In genomic region chr17:30006877-30007276, GRCm38 (mm10) we compare ENCODE assay signal across 9 mouse cellular contexts. TPM values are rescaled to one million over a fixed set of nuclear protein-coding genes. Genes with fewer than 3 reads are reported as not detected.
DNase-seq lines count a peak whose midpoint lies in the region; ATAC-seq and TF ChIP-seq lines count a peak whose summit lies in the region.
"Had no signal": no experiment of that assay in that cellular context is flagged by ENCODE, and none has a peak within 500 bp of the region (broad histone marks: within the 10 kb centered on the region; RNA-seq: fewer than 3 reads in every experiment).

No protein-coding gene starts in this region.

- H3K9ac ChIP-seq in heart, adult 2 months (ENCODE audit: low read depth, low read length), result no peak overlapping the region
- H3K9ac ChIP-seq in liver, embryonic 15.5 days, result no peak overlapping the region; the same call in 1 of the 2 replicates

- DNase-seq in heart, adult 2 months, result peak in 1 of 2 experiments; percentile 17
- DNase-seq in heart, postnatal 4 days, result no peak
- DNase-seq in testis, postnatal 10 days (ENCODE audit: low spot score), result no peak
- no peak for DNase-seq in adipocyte (ENCODE audit: low spot score)
- DNase-seq in cerebellum, adult 11-12 months, result no peak
- no peak for DNase-seq in kidney, postnatal 4 days

- no peak for ATAC-seq in liver, embryonic 15.5 days (ENCODE audit: insufficient read depth)
- ATAC-seq: activated CD4-positive, CD25-positive, alpha-beta regulatory T cell, adult 4 months had no signal

- H3K79me2 ChIP-seq in heart, adult 2 months (replicated peaks; ENCODE audit: control insufficient read depth, insufficient read depth, low read length), result peaks cover 10% of the 10 kb centered on the region

- no peak for TF ChIP-seq EP300 in heart, adult 2 months (IDR thresholded peaks at IDR 0.05; ENCODE audit: insufficient read depth, low read depth, low read length)

- no peak for TF ChIP-seq CTCF in heart, adult 2 months (IDR thresholded peaks at IDR 0.05)
- TF ChIP-seq CTCF in testis, adult 2 months (IDR thresholded peaks at IDR 0.05; ENCODE audit: control insufficient read depth, insufficient read depth, insufficient replicate concordance, low read depth, low read length), result no peak

- no peak for TF ChIP-seq POLR2A in heart, adult 2 months (IDR thresholded peaks at IDR 0.05; ENCODE audit: insufficient read depth, low read depth, low read length)
- peak; percentile 82; the same call in 1 of the 2 replicates for TF ChIP-seq POLR2A in testis, adult 2 months (IDR thresholded peaks at IDR 0.05; ENCODE audit: control insufficient read depth, low read depth, low read length)

- H3K9me3 ChIP-seq in liver, embryonic 15.5 days (replicated peaks), result no peaks in the 10 kb centered on the region

- H3K27me3 ChIP-seq in heart, adult 2 months (ENCODE audit: control insufficient read depth, insufficient read depth, low read length), result no peaks in the 10 kb centered on the region
- no peaks in the 10 kb centered on the region for H3K27me3 ChIP-seq in testis, adult 2 months (ENCODE audit: control insufficient read depth, insufficient read depth, low read length)
- no peaks in the 10 kb centered on the region for H3K27me3 ChIP-seq in liver, embryonic 15.5 days

- H3K36me3 ChIP-seq in heart, adult 2 months (ENCODE audit: control insufficient read depth, insufficient read depth, low read length), result peaks cover 14% of the 10 kb centered on the region
- H3K36me3 ChIP-seq in testis, adult 2 months (ENCODE audit: control insufficient read depth, insufficient read depth, low read length), result no peaks in the 10 kb centered on the region
- H3K36me3 ChIP-seq in liver, embryonic 15.5 days (replicated peaks), result no peaks in the 10 kb centered on the region

- peaks cover 16% of the 10 kb centered on the region for H3K4me1 ChIP-seq in heart, adult 2 months (ENCODE audit: control insufficient read depth, insufficient read depth, low read length)
- H3K4me1 ChIP-seq in testis, adult 2 months (ENCODE audit: control insufficient read depth, insufficient read depth, low read length), result no peaks in the 10 kb centered on the region
- H3K4me1 ChIP-seq in liver, embryonic 15.5 days (replicated peaks), result peaks cover 51% of the 10 kb centered on the region

- peak overlapping the region; percentile 37 for H3K4me2 ChIP-seq in liver, embryonic 15.5 days

- peak overlapping the region; percentile 19; the same call in 1 of the 2 replicates for H3K4me3 ChIP-seq in heart, adult 2 months
- peak overlapping the region; percentile 77 for H3K4me3 ChIP-seq in testis, adult 2 months (ENCODE audit: control insufficient read depth, low read depth, low read length)
- H3K4me3 ChIP-seq in liver, embryonic 15.5 days (replicated peaks), result no peak overlapping the region

- WGBS in heart, adult 2 months, result 43% methylated on average over 2 of the region's 2 CpGs
- 69% methylated on average over 2 of the region's 2 CpGs for WGBS in liver, embryonic 15.5 days (ENCODE audit: insufficient replicate concordance)

- no peak overlapping the region for H3K27ac ChIP-seq in heart, adult 2 months
- H3K27ac ChIP-seq in testis, adult 2 months (ENCODE audit: control insufficient read depth, insufficient read depth, low read depth, low read length), result peak overlapping the region; percentile 87
- H3K27ac ChIP-seq in liver, embryonic 15.5 days (replicated peaks), result peak overlapping the region; percentile 55; the same call in 1 of the 2 replicates

- intact Hi-C loops in heart, adult 2 months (cut with DNase I), result no loop called here

RNA-seq across cellular contexts. Expression of gene Zfand3, which starts 2.3 kb away (rescaled TPM):
- 100 to 1,000 TPM; 130 to 149 TPM for total RNA-seq in heart, adult 2 months (2021)
- polyA plus RNA-seq in heart, adult 2 months (2012; rRNA removed), result 106 and 127 TPM in 2 replicates
- total RNA-seq in heart, postnatal 4 days (2021), result 100 to 1,000 TPM; 145 to 149 TPM
- 672 and 682 TPM in 2 replicates for polyA plus RNA-seq in testis, adult 2 months (2012; rRNA removed)
- 15.4 and 15.6 TPM in 2 replicates for polyA plus RNA-seq in liver, embryonic 15.5 days (2015; fragmentation: Nextera tagmentation; extraction: Ambion mirVana)

RNA-seq across cellular contexts. Expression of gene Mdga1, which starts 37.0 kb away (rescaled TPM):
- 10 to 100 TPM; 13.4 to 15.4 TPM for total RNA-seq in heart, adult 2 months (2021)
- 26.3 and 26.4 TPM in 2 replicates for polyA plus RNA-seq in heart, adult 2 months (2012; rRNA removed)
- 10 to 100 TPM; 16.9 to 17.3 TPM for total RNA-seq in heart, postnatal 4 days (2021)
- polyA plus RNA-seq in testis, adult 2 months (2012; rRNA removed), result 0.42 and 0.69 TPM in 2 replicates
- polyA plus RNA-seq in liver, embryonic 15.5 days (2015; fragmentation: Nextera tagmentation; extraction: Ambion mirVana), result 1.1 and 2.4 TPM in 2 replicates
- polyA plus RNA-seq: activated CD4-positive, CD25-positive, alpha-beta regulatory T cell, adult 4 months had no signal
